Mouse (Mus musculus): ENCODE results near the gene Ptpn11. TPM values are rescaled to one million over a fixed set of nuclear protein-coding genes. Genes with fewer than 3 reads are reported as not detected.
A peak's percentile ranks its signal among the peaks of the same experiment; 100 is the strongest.

Ptpn11 gene
- polyA plus RNA-seq, 1 experiment from 2014 or later, result 32.1 TPM

- no peak for ATAC-seq
- Histone ChIP-seq H3K9ac (ENCODE audit: low read length) (no peak overlapping the region), H3K27ac (ENCODE audit: low read depth, low read length) (no peak overlapping the region), H3K4me1 (ENCODE audit: control insufficient read depth, insufficient read depth, low read length) (0 out of 2 replicates have a peak, but pooled peaks cover 2% of the 10 kb centered on the region), H3K4me3 (ENCODE audit: low read depth, low read length) (no peak overlapping the region), H3K4me2 (ENCODE audit: low read length) (no peak overlapping the region), H3K36me3 (ENCODE audit: control insufficient read depth, insufficient read depth, low read length) (no peaks in the 10 kb centered on the region), H3K27me3 (replicated peaks; ENCODE audit: control insufficient read depth, insufficient read depth, low read length) (no peaks in the 10 kb centered on the region), H3K9me3 (replicated peaks; ENCODE audit: control insufficient read depth, low read length) (no peaks in the 10 kb centered on the region)
- DNase-seq (ENCODE audit: low spot score), result no peak
- 91% methylated on average over 3 of the region's 3 CpGs for WGBS
Measured at GRCm38 (mm10) chr5:121122036-121122435, 69.2 kb downstream of the Ptpn11 start.

DNA sequence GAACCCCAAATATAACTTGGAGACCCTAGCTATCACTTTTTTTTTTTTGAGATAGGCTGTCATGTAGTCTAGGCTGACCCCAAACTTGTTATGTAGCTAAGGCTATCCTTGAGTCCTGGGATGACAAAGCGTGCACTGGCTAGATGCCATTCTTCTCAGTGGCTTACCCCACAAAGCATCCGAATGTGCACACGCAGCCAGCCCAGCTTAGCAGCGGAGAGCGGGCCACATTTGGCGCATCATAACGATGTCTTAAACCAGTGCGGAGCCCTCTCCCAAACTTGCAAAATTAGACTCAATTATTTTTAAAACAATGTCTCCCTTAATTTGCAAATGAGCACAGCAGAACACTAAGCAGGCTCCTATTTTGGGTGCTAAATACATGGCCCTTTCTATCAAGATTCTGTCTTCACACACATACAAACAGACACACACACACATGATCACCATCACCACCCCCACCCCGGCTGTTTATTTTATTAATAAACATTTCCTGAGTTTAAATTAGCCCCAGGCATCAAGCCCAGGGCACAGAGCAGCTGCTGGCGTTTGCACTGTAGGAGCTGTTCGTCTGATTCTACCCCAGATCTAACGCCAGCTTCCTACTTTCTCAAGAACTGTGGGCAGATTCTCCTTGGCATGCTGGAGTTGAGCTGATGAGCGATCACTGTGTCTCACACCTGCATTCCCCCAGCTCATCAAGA is 71.7 kb downstream of the Ptpn11 start:
- H3K4me2 ChIP-seq (ENCODE audit: low read length), result no peak overlapping the region
- H3K4me1 ChIP-seq (ENCODE audit: control insufficient read depth, insufficient read depth, low read length), result peaks cover 22% of the 10 kb centered on the region
- DNase-seq (ENCODE audit: low spot score), result peak; percentile 47
- peak overlapping the region; percentile 48; the same call in 1 of the 2 replicates for H3K27ac ChIP-seq (ENCODE audit: low read depth, low read length)
- no peak for ATAC-seq
- H3K4me3 ChIP-seq (ENCODE audit: low read depth, low read length), result no peak overlapping the region
- H3K27me3 ChIP-seq (replicated peaks; ENCODE audit: control insufficient read depth, insufficient read depth, low read length), result no peaks in the 10 kb centered on the region
- H3K9ac ChIP-seq (ENCODE audit: low read length), result no peak overlapping the region
- no peaks in the 10 kb centered on the region for H3K9me3 ChIP-seq (replicated peaks; ENCODE audit: control insufficient read depth, low read length)
- WGBS, result 49% methylated on average over 13 of the region's 13 CpGs
- H3K36me3 ChIP-seq (ENCODE audit: control insufficient read depth, insufficient read depth, low read length), result no peaks in the 10 kb centered on the region

DNA sequence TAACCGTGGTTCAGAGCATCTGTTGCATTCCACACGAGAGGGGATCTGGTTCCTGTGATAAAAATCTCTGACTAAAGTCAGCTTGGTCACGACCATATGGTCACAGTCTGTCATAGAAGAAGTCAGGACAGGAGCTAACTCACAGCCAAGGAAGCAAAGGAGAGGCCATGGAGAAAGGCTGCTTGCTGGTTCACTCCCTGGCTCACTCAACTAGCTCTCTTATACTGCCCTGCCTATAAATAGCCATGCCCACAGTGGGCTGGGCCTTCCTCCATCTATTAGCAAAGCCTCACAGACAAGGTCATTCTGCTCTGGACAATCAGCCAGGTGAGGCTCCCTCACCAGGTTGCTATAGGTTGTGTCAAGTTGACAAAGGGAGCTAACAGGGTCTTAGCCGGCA is 72.9 kb downstream of the Ptpn11 start:
- Histone ChIP-seq H3K27ac (ENCODE audit: low read depth, low read length) (no peak overlapping the region), H3K4me2 (ENCODE audit: low read length) (no peak overlapping the region), H3K9ac (ENCODE audit: low read length) (no peak overlapping the region), H3K27me3 (replicated peaks; ENCODE audit: control insufficient read depth, insufficient read depth, low read length) (no peaks in the 10 kb centered on the region), H3K4me3 (ENCODE audit: low read depth, low read length) (no peak overlapping the region), H3K4me1 (ENCODE audit: control insufficient read depth, insufficient read depth, low read length) (peaks cover 24% of the 10 kb centered on the region), H3K36me3 (ENCODE audit: control insufficient read depth, insufficient read depth, low read length) (no peaks in the 10 kb centered on the region), H3K9me3 (replicated peaks; ENCODE audit: control insufficient read depth, low read length) (no peaks in the 10 kb centered on the region)
- WGBS, result 75% methylated on average over 4 of the region's 4 CpGs
- ATAC-seq (no peak), DNase-seq (ENCODE audit: low spot score) (no peak)

GRCm38 (mm10) chr5:121116941-121117340 is 74.3 kb downstream of the Ptpn11 start:
- H3K9ac ChIP-seq (ENCODE audit: low read length), result no peak overlapping the region
- peaks cover 22% of the 10 kb centered on the region for H3K4me1 ChIP-seq (ENCODE audit: control insufficient read depth, insufficient read depth, low read length)
- H3K27me3 ChIP-seq (replicated peaks; ENCODE audit: control insufficient read depth, insufficient read depth, low read length), result no peaks in the 10 kb centered on the region
- H3K4me3 ChIP-seq (ENCODE audit: low read depth, low read length), result no peak overlapping the region
- no peak overlapping the region for H3K4me2 ChIP-seq (ENCODE audit: low read length)
- ATAC-seq (no peak), DNase-seq (ENCODE audit: low spot score) (no peak)
- no peaks in the 10 kb centered on the region for H3K36me3 ChIP-seq (ENCODE audit: control insufficient read depth, insufficient read depth, low read length)
- peak overlapping the region; percentile 92; the same call in 1 of the 2 replicates for H3K27ac ChIP-seq (ENCODE audit: low read depth, low read length)
- H3K9me3 ChIP-seq (replicated peaks; ENCODE audit: control insufficient read depth, low read length), result no peaks in the 10 kb centered on the region
- WGBS, result 66% methylated on average over 3 of the region's 3 CpGs

GRCm38 (mm10) chr5:121115391-121116157 is 75.6 kb downstream of the Ptpn11 start:
- no peak overlapping the region for H3K4me3 ChIP-seq (ENCODE audit: low read depth, low read length)
- H3K9me3 ChIP-seq (replicated peaks; ENCODE audit: control insufficient read depth, low read length), result no peaks in the 10 kb centered on the region
- peaks cover 22% of the 10 kb centered on the region for H3K4me1 ChIP-seq (ENCODE audit: control insufficient read depth, insufficient read depth, low read length)
- peak overlapping the region; percentile 33; the same call in 1 of the 2 replicates for H3K9ac ChIP-seq (ENCODE audit: low read length)
- 35% methylated on average over 8 of the region's 8 CpGs for WGBS
- H3K27me3 ChIP-seq (replicated peaks; ENCODE audit: control insufficient read depth, insufficient read depth, low read length), result no peaks in the 10 kb centered on the region
- H3K36me3 ChIP-seq (ENCODE audit: control insufficient read depth, insufficient read depth, low read length), result no peaks in the 10 kb centered on the region
- ATAC-seq (peak; percentile 91), DNase-seq (ENCODE audit: low spot score) (peak; percentile 96)
- peak overlapping the region; percentile 30; the same call in 1 of the 2 replicates for H3K4me2 ChIP-seq (ENCODE audit: low read length)
- H3K27ac ChIP-seq (ENCODE audit: low read depth, low read length), result peak overlapping the region; percentile 92

DNA sequence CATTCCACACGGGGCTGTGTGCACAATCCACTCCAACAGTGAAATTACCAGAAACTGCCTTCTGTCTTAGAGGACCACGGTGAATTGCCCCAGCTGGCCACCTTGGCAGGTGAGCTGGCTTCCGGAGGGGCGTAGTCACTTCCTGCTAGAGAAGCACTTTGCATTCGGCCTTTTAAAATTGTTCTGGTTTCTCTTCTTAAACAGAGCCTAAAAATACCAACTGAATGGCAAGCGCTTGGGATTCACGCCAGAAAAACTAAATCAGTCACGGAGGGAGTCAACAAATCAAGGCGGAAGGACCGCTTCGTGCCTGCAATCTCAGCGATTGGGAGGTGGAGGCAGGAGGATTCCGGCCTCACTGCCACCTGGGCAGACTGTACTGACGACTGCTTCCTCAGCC is 77.0 kb downstream of the Ptpn11 start:
- Histone ChIP-seq H3K36me3 (ENCODE audit: control insufficient read depth, insufficient read depth, low read length) (no peaks in the 10 kb centered on the region), H3K9ac (ENCODE audit: low read length) (no peak overlapping the region), H3K4me2 (ENCODE audit: low read length) (no peak overlapping the region), H3K27ac (ENCODE audit: low read depth, low read length) (peak overlapping the region; percentile 92), H3K9me3 (replicated peaks; ENCODE audit: control insufficient read depth, low read length) (no peaks in the 10 kb centered on the region), H3K4me3 (ENCODE audit: low read depth, low read length) (no peak overlapping the region), H3K27me3 (replicated peaks; ENCODE audit: control insufficient read depth, insufficient read depth, low read length) (no peaks in the 10 kb centered on the region), H3K4me1 (ENCODE audit: control insufficient read depth, insufficient read depth, low read length) (peaks cover 22% of the 10 kb centered on the region)
- DNase-seq (ENCODE audit: low spot score), result no peak
- no peak for ATAC-seq
- WGBS, result 81% methylated on average over 14 of the region's 14 CpGs

DNA sequence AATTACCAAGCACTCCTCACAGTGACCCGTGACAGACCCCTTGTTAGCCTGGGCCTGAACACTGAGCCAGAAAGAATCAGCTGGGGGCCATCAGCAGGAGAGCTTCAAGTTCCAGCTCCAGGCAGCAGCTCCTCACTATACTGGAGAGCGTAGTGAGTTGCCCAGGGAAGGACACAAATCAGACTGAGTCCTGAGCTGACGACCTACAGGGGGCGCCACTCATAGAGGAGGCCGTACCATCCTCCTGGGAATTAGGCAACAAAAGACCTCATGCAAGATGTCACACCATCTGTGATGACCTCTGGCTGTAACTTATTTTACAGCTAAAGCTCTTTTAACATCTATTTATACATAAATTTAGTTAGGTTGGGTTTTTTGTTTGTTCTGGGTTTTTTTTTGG is 78.8 kb downstream of the Ptpn11 start:
- Histone ChIP-seq H3K9ac (ENCODE audit: low read length) (no peak overlapping the region), H3K27ac (ENCODE audit: low read depth, low read length) (no peak overlapping the region), H3K36me3 (ENCODE audit: control insufficient read depth, insufficient read depth, low read length) (no peaks in the 10 kb centered on the region), H3K27me3 (replicated peaks; ENCODE audit: control insufficient read depth, insufficient read depth, low read length) (no peaks in the 10 kb centered on the region), H3K4me2 (ENCODE audit: low read length) (no peak overlapping the region), H3K9me3 (replicated peaks; ENCODE audit: control insufficient read depth, low read length) (no peaks in the 10 kb centered on the region), H3K4me3 (ENCODE audit: low read depth, low read length) (no peak overlapping the region), H3K4me1 (ENCODE audit: control insufficient read depth, insufficient read depth, low read length) (peaks cover 22% of the 10 kb centered on the region)
- ATAC-seq (no peak), DNase-seq (ENCODE audit: low spot score) (no peak)
- 64% methylated on average over 5 of the region's 5 CpGs for WGBS

GRCm38 (mm10) chr5:121111106-121111915 is 79.9 kb downstream of the Ptpn11 start:
- no peaks in the 10 kb centered on the region for H3K36me3 ChIP-seq (ENCODE audit: control insufficient read depth, insufficient read depth, low read length)
- peaks cover 16% of the 10 kb centered on the region for H3K4me1 ChIP-seq (ENCODE audit: control insufficient read depth, insufficient read depth, low read length)
- no peak overlapping the region for H3K4me3 ChIP-seq (ENCODE audit: low read depth, low read length)
- no peak for ATAC-seq
- WGBS, result 89% methylated on average over 18 of the region's 18 CpGs
- no peaks in the 10 kb centered on the region for H3K27me3 ChIP-seq (replicated peaks; ENCODE audit: control insufficient read depth, insufficient read depth, low read length)
- H3K9ac ChIP-seq (ENCODE audit: low read length), result 0 out of 2 replicates have a peak overlapping the region, but pooled peaks have one; percentile 21
- H3K9me3 ChIP-seq (replicated peaks; ENCODE audit: control insufficient read depth, low read length), result no peaks in the 10 kb centered on the region
- H3K27ac ChIP-seq (ENCODE audit: low read depth, low read length), result no peak overlapping the region
- no peak for DNase-seq (ENCODE audit: low spot score)
- no peak overlapping the region for H3K4me2 ChIP-seq (ENCODE audit: low read length)
